Mouse (Mus musculus) intestine, embryonic 14.5 days (tissue): ENCODE measurements around the gene Nfs1. TPM values are rescaled to one million over a fixed set of nuclear protein-coding genes. Genes with fewer than 3 reads are reported as not detected.
"Not testable (repeated sequence)": the region's sequence is repeated elsewhere in the genome, so short reads cannot be mapped to it uniquely, and the experiment has no call there.

Experiments used
- ATAC-seq: fragments of 200-750 bp; cut with Nextera tagmentation; replicated peaks from 2 replicates; pipeline ENCODE4 v1.8.0; 2017; ENCODE audit warnings: low read depth, moderate number of reproducible peaks, moderate TSS enrichment, moderate library complexity; ENCODE audit not compliant: low FRiP score, low TSS enrichment
- DNase-seq: peaks from one replicate; pipeline ENCODE4 v3.0.0-alpha.2; 2018; ENCODE audit warnings: low spot score
- H3K27ac ChIP-seq: fragments of 300-500 bp; sonication (generic); 2 replicates; pipeline ENCODE4 v1.5.1; 2014; ENCODE audit warnings: low read depth, mild to moderate bottlenecking, control low read depth
- H3K27me3 ChIP-seq: fragments of 300-500 bp; sonication (generic); replicated peaks from 2 replicates; pipeline ENCODE4 v1.6.1; 2014; ENCODE audit warnings: low read length, control low read depth; ENCODE audit not compliant: control insufficient read depth, insufficient read depth
- H3K36me3 ChIP-seq: fragments of 300-500 bp; sonication (generic); 2 replicates; pipeline ENCODE4 v1.6.1; 2014; ENCODE audit warnings: low read length, control low read depth; ENCODE audit not compliant: control insufficient read depth, insufficient read depth
- H3K4me1 ChIP-seq: fragments of 300-500 bp; sonication (generic); replicated peaks from 2 replicates; pipeline ENCODE4 v1.6.1; 2014; ENCODE audit warnings: low read length, control low read depth, mixed read lengths; ENCODE audit not compliant: control insufficient read depth, insufficient read depth
- H3K4me2 ChIP-seq: fragments of 300-500 bp; sonication (generic); 2 replicates; pipeline ENCODE4 v1.6.1; 2014; ENCODE audit warnings: low read length
- H3K4me3 ChIP-seq: fragments of 300-500 bp; sonication (generic); 2 replicates; pipeline ENCODE4 v1.5.1; 2014; ENCODE audit warnings: low read depth, low read length, control low read depth, mixed read lengths
- H3K9ac ChIP-seq: fragments of 300-500 bp; sonication (generic); 2 replicates; pipeline ENCODE4 v1.6.1; 2014; ENCODE audit warnings: mild to moderate bottlenecking, low read length
- H3K9me3 ChIP-seq: fragments of 300-500 bp; sonication (generic); 2 replicates; pipeline ENCODE4 v1.6.1; 2016; ENCODE audit warnings: low read length, control low read depth; ENCODE audit not compliant: control insufficient read depth
- WGBS: fragments of 180-500 bp; shearing (Covaris S2); extraction: QIAGEN DNeasy Blood & Tissue Kit; methylation state at CpG from one replicate; pipeline ENCODE4 v1.1.7; 2014; 5-methylcytosine and 5-hydroxymethylcytosine counted together
- polyA plus RNA-seq: library from polyadenylated mRNA; unstranded; fragments of >200 nt; fragmentation: Nextera tagmentation; extraction: Ambion mirVana; gene quantifications from 2 replicates; pipeline ENCODE4 v1.2.1, GENCODE M21; 2014

The Nfs1 gene
- polyA plus RNA-seq, result 51.1 and 52.8 TPM in 2 replicates

GRCm38 (mm10) chr2:156143953-156144724, at the start of gene Nfs1, which contains the start of gene Romo1:
TSS of gene Nfs1 (minus strand) at chr2:156144186.
TSS of gene Romo1 (plus strand) at chr2:156144039.
- WGBS, result 0% methylated on average over 69 of the region's 70 CpGs
- H3K9ac ChIP-seq, result peak within 1 kb of the TSS; percentile 86
- H3K4me3 ChIP-seq, result peak within 1 kb of the TSS; percentile 83
- peak within 1 kb of the TSS; percentile 88 for H3K27ac ChIP-seq
- peaks cover 32% of the 10 kb centered on the region for H3K36me3 ChIP-seq
- peak within 1 kb of the TSS; percentile 81 for H3K4me2 ChIP-seq
- peaks cover 5% of the 10 kb centered on the region; the same call in 1 of the 2 replicates for H3K4me1 ChIP-seq
- H3K27me3 ChIP-seq, result no peaks in the 10 kb centered on the region
- DNase-seq (peak; percentile 95), ATAC-seq (peak; percentile 95)
- no peaks in the 10 kb centered on the region for H3K9me3 ChIP-seq

GRCm38 (mm10) chr2:156193066-156193862, 49.3 kb upstream of the Nfs1 start:
- no peak for ATAC-seq
- Histone ChIP-seq H3K9ac (no peak overlapping the region), H3K4me2 (no peak overlapping the region), H3K27me3 (no peaks in the 10 kb centered on the region), H3K4me3 (no peak overlapping the region), H3K9me3 (no peaks in the 10 kb centered on the region), H3K27ac (no peak overlapping the region), H3K4me1 (peaks cover 7% of the 10 kb centered on the region), H3K36me3 (no peaks in the 10 kb centered on the region)
- 87% methylated on average over 3 of the region's 3 CpGs for WGBS
- DNase-seq, result no peak

GRCm38 (mm10) chr2:156192068-156192467, 48.1 kb upstream of the Nfs1 start:
- WGBS, result 74% methylated on average over 2 of the region's 2 CpGs
- no peak for ATAC-seq
- no peaks in the 10 kb centered on the region for H3K36me3 ChIP-seq
- no peak overlapping the region for H3K4me2 ChIP-seq
- H3K27me3 ChIP-seq, result no peaks in the 10 kb centered on the region
- no peak overlapping the region for H3K9ac ChIP-seq
- H3K27ac ChIP-seq, result no peak overlapping the region
- H3K4me3 ChIP-seq, result no peak overlapping the region
- no peaks in the 10 kb centered on the region for H3K9me3 ChIP-seq
- DNase-seq, result no peak
- peaks cover 4% of the 10 kb centered on the region; the same call in 1 of the 2 replicates for H3K4me1 ChIP-seq

- Histone ChIP-seq H3K4me2 (no peak overlapping the region), H3K4me3 (no peak overlapping the region), H3K36me3 (no peaks in the 10 kb centered on the region), H3K27me3 (no peaks in the 10 kb centered on the region), H3K9me3 (no peaks in the 10 kb centered on the region), H3K27ac (no peak overlapping the region), H3K9ac (no peak overlapping the region), H3K4me1 (peaks cover 4% of the 10 kb centered on the region; the same call in 1 of the 2 replicates)
- no peak for DNase-seq
- 94% methylated on average over 2 of the region's 2 CpGs for WGBS
- no peak for ATAC-seq
Measured at GRCm38 (mm10) chr2:156191540-156191939, 47.6 kb upstream of the Nfs1 start.

- Histone ChIP-seq H3K9ac (no peak overlapping the region), H3K4me1 (no peaks in the 10 kb centered on the region), H3K36me3 (no peaks in the 10 kb centered on the region), H3K4me3 (no peak overlapping the region), H3K4me2 (no peak overlapping the region), H3K9me3 (no peaks in the 10 kb centered on the region), H3K27ac (no peak overlapping the region), H3K27me3 (no peaks in the 10 kb centered on the region)
- no peak for DNase-seq
- ATAC-seq, result no peak
- WGBS, result 81% methylated on average over 14 of the region's 14 CpGs
Measured at GRCm38 (mm10) chr2:156190004-156190896, 46.3 kb upstream of the Nfs1 start.

GRCm38 (mm10) chr2:156189241-156189640, 45.3 kb upstream of the Nfs1 start:
- not testable (repeated sequence) for H3K36me3 ChIP-seq, H3K27me3 ChIP-seq, H3K27ac ChIP-seq, DNase-seq, H3K9ac ChIP-seq, H3K4me2 ChIP-seq, H3K4me1 ChIP-seq, H3K9me3 ChIP-seq, H3K4me3 ChIP-seq, ATAC-seq
- 68% methylated on average over 7 of the region's 7 CpGs for WGBS

GRCm38 (mm10) chr2:156181592-156181991, 37.6 kb upstream of the Nfs1 start:
- ATAC-seq, result no peak
- 80% methylated on average over 2 of the region's 2 CpGs for WGBS
- no peaks in the 10 kb centered on the region for H3K9me3 ChIP-seq
- H3K4me2 ChIP-seq, result no peak overlapping the region
- H3K9ac ChIP-seq, result no peak overlapping the region
- DNase-seq, result peak; percentile 42
- H3K36me3 ChIP-seq, result peaks cover 22% of the 10 kb centered on the region
- H3K4me3 ChIP-seq, result no peak overlapping the region
- no peaks in the 10 kb centered on the region for H3K27me3 ChIP-seq
- no peak overlapping the region for H3K27ac ChIP-seq
- peaks cover 12% of the 10 kb centered on the region for H3K4me1 ChIP-seq
